Mouse (Mus musculus) c-Kit-positive CD71-positive TER-119-negative erythroid progenitor cells, embryonic 14.5 days (primary cell): Measurements from ENCODE around the gene Tshz2.

Experiments
- DNase-seq: peaks from one replicate; pipeline ENCODE4 v3.0.0-alpha.2; 2013; ENCODE audit warnings: low read depth

The Tshz2 gene

DNA sequence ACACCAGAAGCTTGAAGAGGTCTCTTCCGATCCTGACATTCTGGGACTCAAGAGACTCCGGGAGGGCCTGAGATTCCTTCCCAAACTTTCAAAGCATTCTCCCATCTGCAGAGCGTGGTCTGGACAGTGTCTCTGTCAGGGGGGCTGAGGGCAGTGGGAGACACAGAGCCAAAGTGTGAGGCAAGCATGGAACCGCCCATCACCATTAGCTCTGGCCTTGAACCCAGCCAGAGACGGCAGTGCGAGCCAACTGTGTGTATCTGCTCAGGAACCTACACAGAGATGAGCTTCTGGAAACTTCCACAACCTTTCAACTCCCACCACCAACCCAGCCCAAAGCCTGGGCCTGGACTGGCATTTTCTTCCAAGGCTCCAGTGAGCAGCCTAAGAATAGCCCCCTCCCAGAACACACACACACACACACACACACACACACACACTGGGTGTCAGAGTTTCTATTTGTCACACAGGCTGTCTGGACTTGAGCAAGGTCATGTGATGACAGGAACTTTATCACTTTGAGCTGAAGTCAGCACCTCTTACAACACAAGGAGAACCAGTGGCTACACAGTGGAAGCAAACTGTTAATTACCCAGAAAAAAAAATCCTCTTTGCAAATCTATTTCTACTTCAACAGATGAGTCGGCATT lies 67.2 kb downstream of the Tshz2 start:
- DNase-seq, result no peak

DNA sequence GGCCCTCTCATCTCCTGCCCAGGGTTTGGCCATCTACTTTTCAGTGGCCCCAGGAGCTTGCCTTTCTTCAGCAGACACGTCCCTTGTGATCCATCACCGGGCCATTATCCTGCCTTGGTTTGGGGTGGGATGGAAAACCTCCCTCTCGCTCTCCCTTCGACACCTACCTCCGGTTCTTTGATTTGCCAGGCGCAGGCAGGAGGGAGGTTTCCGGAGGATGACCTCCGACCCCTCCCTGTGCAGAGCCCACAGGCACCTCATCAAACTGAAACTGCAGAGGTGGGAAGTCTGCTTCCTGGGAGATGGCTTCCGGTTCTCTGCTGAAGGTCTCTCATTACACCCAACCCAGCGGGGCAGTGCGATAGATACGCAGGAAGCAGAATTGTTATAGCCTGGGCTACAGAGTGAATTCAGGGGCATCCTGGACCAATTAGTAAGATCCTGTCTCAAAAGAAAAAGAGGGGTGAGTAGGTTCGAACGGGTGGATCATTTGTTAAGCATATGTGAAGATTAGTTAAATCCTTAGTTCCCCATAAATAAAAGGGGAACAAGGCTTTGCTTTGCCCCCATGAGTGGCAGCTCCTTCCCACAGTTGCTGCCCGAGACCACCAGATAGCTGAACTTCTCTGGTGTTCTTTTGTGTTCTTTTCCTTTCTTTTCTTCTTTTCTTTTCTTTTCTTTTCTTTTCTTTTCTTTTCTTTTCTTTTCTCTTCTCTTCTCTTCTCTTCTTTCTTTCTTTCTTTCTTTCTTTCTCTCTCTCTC lies 70.1 kb downstream of the Tshz2 start:
- DNase-seq, result no peak

- no peak for DNase-seq
Observed at GRCm38 (mm10) chr2:169721793-169722326, 89.0 kb downstream of the Tshz2 start.

DNA sequence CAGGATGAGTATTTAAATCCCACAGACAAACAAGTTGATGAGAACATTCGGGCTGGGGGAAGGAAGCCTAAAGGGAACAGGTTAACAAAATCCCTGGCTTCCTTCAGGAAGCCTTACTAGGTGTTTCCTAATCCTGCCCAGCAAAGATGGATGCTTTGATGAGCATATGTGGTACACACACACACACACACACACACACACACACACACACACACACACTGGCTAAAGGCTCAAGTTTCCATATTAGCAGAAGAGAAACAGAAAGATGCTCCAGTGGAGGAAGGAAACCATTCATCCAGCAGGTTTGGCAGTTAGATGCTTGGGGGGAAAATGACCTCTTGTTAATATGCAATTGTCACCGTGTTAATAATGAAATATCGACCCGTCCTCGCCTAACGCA lies 89.5 kb downstream of the Tshz2 start:
- no peak for DNase-seq

- no peak for DNase-seq
Observed at GRCm38 (mm10) chr2:169723645-169724462, 91.0 kb downstream of the Tshz2 start.

DNA sequence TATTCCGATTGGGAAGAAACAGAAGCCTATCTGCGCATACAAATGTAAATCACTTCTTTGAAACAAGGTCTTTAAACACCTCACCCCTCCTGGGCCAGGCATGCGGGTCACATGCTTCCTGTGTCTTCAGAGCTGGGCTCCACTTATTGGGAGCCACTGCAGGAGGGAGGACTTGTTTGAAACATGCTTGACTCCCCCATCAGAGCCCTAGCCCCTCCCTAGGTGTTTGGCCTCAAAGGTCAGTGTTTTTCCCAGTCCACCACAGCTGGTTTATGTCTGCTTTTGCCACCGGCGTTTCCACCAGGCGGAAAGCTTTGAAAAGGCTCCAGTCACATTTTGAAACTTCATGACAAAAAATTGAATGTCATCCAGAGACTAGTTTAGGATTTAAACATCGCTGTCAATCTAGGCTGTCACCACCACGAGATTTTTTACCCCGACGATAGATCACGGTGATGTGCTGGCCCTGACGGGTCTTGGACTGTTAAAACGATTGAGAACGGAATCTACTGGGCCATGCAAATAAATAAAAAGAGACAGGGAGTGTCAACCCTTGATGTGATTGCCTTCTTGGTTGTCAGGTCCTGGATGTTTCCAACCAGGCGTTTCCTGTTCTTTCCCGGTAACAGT lies 96.0 kb downstream of the Tshz2 start:
- no peak for DNase-seq

GRCm38 (mm10) chr2:169730551-169730996 lies 97.8 kb downstream of the Tshz2 start:
- no peak for DNase-seq

- no peak for DNase-seq
Observed at GRCm38 (mm10) chr2:169734053-169734452, 101.2 kb downstream of the Tshz2 start.

GRCm38 (mm10) chr2:169735475-169736406 lies 102.9 kb downstream of the Tshz2 start:
- no peak for DNase-seq

- DNase-seq, result no peak
Observed at GRCm38 (mm10) chr2:169740996-169741395, 108.2 kb downstream of the Tshz2 start.

DNA sequence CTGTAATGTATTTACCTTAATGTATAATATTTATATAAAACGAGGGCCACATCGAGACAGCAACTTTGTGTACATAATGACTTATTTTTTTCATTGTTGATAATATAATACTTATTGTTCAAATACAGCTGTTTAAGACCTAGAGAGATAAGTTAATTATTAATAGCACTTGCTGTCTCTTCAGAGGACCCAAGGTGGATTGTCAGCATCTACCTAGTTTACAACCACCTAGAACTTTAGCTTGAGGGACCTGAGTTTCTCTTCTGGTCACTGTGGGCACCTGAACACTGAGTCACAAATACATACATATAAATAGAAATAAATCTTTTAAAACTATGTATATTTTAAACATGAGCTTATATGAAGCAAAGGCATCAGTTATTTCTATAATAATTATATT lies 110.0 kb downstream of the Tshz2 start:
- no peak for DNase-seq

GRCm38 (mm10) chr2:169743294-169743693 lies 110.5 kb downstream of the Tshz2 start:
- no peak for DNase-seq

GRCm38 (mm10) chr2:169743910-169744309 lies 111.1 kb downstream of the Tshz2 start:
- DNase-seq, result no peak

GRCm38 (mm10) chr2:169747114-169747642 lies 114.4 kb downstream of the Tshz2 start:
- no peak for DNase-seq

GRCm38 (mm10) chr2:169749331-169749945 lies 116.6 kb downstream of the Tshz2 start:
- DNase-seq, result no peak

DNA sequence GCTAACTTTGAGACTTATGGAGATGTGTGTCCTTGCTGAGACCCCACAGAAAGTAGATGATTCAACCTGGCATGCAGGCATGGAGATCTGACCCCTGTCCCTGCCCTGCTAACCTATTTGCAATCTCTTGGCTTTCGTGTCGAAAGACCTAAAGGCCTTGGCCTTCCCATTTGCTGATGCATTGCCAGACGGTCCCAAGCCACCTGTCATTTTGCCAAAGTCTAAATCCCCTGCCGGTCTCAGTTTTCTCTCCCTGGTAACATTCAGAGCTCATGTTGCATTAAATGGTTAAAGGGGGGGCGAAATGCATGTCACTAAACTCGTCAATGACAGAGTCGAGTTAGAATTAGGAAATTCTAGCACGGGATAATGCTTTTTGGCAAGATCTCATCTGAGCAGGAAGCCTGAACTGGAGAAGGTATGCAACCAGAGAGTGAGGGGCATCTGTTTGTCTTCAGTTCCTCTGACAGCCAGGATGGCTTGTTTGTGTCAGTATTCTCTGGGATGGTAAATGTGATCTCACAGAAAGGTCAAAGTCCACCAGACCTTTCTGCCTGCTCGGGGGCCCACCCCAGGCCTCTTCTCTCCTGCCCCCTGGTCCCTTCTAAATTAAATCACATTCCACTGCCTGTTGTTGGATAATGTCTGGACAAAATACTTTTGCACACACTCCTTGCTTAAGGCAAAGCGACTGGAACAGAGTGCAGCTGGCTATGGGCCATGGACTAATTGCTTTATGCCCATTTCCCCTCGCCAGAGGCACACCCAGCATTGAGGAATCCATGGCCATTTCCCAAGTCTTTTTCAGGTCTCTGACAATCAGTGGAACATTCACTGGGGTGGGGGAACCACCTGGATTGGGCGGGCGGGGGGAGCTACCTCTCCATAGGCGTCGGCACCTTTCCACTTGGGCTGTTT lies 118.0 kb downstream of the Tshz2 start:
- no peak for DNase-seq

DNA sequence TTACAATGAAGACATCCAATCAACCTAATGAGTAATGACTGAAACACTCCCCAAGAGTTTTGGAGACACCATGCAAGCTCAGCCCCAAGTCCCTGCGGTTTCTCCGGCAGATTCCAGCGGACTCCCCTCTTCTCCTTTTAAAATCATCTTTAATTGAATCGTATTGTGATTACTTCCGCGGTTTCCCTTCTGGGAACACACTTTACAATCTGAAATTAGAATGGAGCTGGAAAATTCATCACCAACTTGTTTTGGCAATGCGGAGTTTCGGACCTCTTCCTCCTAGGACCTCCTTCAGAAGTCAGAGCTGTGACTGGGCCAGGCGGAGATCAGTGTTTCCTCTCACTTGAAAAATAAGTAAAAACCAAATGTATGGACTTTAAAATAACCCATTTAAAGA lies 119.3 kb downstream of the Tshz2 start:
- no peak for DNase-seq

DNA sequence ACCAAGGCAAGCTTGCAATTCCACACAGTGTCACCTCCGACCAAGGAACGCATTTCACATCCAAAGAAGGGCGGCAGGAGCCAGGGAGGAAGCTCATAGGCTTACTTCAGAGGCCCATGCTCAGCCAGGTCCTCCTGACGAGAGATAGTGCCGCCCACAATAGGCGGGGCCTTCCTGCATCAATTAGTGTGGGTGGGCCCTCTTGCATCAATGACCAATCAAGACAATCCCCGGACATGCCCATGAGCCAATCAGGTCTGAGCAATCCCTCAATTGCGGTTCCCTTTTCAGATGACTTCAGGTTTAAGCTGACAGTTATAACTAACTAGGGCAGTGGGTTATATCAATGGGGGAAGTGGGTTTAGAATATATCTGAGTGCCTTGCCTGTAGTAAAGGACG lies 120.6 kb downstream of the Tshz2 start:
- no peak for DNase-seq

DNA sequence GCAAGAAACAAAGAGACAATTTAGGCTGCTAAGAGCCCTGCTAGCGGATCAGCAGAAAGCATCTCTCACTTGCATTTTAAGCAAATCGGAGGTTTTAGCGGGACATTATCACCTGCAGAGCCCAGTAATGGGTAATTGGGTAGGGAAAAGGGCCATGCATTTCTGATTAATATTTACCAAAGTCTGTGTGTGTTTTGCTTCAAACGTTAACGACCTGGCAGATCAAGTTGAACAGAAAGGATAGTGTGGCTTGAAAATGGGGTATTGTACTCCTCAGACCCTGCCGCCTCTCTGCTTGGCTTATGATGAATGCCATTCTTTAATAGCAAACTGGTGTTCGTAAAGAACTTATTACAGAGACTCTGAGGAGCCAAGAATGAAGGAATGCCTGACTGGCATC lies 122.3 kb downstream of the Tshz2 start:
- no peak for DNase-seq
